ENCODE assay signal across 17 mouse cellular contexts in the genomic region with DNA sequence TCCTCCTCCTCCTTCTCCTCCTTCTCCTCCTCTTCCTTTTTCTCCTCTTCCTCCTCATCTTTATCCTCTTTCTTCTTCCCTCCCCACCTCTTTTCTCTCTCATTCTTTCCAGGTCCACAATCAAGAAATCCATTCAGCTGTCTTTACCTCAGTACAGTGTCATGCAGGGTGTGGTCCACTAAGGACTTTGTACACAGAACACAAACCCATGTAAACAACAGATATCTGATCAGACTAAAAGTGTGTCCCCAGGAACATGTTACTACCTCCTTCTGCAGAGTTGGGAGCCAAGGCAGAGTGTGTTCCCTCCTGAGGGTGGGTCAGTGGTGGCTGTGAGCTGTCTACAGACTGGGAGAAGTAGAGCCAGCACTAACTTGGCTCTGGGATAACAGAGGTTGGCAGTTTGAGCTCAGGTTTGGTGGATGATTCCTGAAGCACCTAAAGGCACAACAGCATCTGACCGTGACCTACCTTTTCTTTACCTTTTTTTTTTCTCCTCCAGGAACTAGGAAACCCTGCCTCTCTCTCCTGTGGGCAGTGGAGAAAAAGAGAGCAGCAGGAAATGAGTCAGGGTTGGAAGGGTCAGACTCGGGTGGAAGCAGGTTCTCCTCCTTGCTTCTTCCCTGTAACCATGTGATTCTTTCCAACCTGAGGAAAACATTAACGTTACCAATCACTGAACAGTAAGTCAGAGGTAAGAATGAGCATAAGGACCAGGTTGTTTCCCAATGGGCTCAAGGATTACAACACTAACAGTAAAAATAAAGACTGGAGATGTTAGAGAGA. TPM values are rescaled to one million over a fixed set of nuclear protein-coding genes. Genes with fewer than 3 reads are reported as not detected.
DNase-seq lines count a peak whose midpoint lies in the region; ATAC-seq and TF ChIP-seq lines count a peak whose summit lies in the region.
"Had no signal": no experiment of that assay in that cellular context is flagged by ENCODE, and none has a peak within 500 bp of the region (broad histone marks: within the 10 kb centered on the region; RNA-seq: fewer than 3 reads in every experiment).

No protein-coding gene starts in this region.

- no peak overlapping the region for H3K27ac ChIP-seq in liver, embryonic 14.5 days
- no peak overlapping the region for H3K27ac ChIP-seq in liver, embryonic 12.5 days
- peak overlapping the region; percentile 50; the same call in 1 of the 2 replicates for H3K27ac ChIP-seq in intestine, postnatal 0 days (ENCODE audit: low read depth, low read length)
- H3K27ac ChIP-seq in stomach, postnatal 0 days (replicated peaks), result peak overlapping the region; percentile 59
- H3K27ac ChIP-seq in kidney, adult 2 months (ENCODE audit: insufficient read depth, low read depth, low read length), result no peak overlapping the region
- H3K27ac ChIP-seq: embryonic facial prominence, embryonic 10.5 days; forebrain, embryonic 13.5 days; heart, embryonic 13.5 days had no signal

- no peak overlapping the region for H3K4me3 ChIP-seq in liver, embryonic 14.5 days (ENCODE audit: insufficient read depth in 1 of 2, low read depth in 2 of 2, low read length in 2 of 2)
- H3K4me3 ChIP-seq in liver, embryonic 12.5 days, result no peak overlapping the region
- H3K4me3 ChIP-seq in intestine, postnatal 0 days (ENCODE audit: low read depth, low read length), result no peak overlapping the region
- no peak overlapping the region for H3K4me3 ChIP-seq in stomach, postnatal 0 days (ENCODE audit: low read depth, low read length)
- H3K4me3 ChIP-seq in kidney, adult 2 months (ENCODE audit: insufficient read depth, low read depth, low read length), result no peak overlapping the region
- H3K4me3 ChIP-seq: embryonic facial prominence, embryonic 10.5 days; forebrain, embryonic 13.5 days; heart, embryonic 13.5 days had no signal

- no peak for TF ChIP-seq CTCF in liver, embryonic 14.5 days (IDR thresholded peaks at IDR 0.05; ENCODE audit: low read depth)
- no peak for TF ChIP-seq CTCF in intestine, postnatal 0 days (IDR thresholded peaks at IDR 0.05; ENCODE audit: low read depth)
- TF ChIP-seq CTCF in stomach, postnatal 0 days (IDR thresholded peaks at IDR 0.05; ENCODE audit: low read depth), result no peak
- no peak for TF ChIP-seq CTCF in kidney, adult 2 months (conservative IDR thresholded peaks at IDR 0.05; ENCODE audit: insufficient read depth, insufficient read length, low read depth, low read length)

- no peaks in the 10 kb centered on the region for H3K36me3 ChIP-seq in liver, embryonic 14.5 days (replicated peaks; ENCODE audit: control insufficient read depth, insufficient read depth, low read depth)
- no peaks in the 10 kb centered on the region for H3K36me3 ChIP-seq in liver, embryonic 12.5 days
- no peaks in the 10 kb centered on the region for H3K36me3 ChIP-seq in intestine, postnatal 0 days (ENCODE audit: control insufficient read depth, insufficient read depth)
- no peaks in the 10 kb centered on the region for H3K36me3 ChIP-seq in stomach, postnatal 0 days (ENCODE audit: control insufficient read depth, insufficient read depth, low read length)
- H3K36me3 ChIP-seq in kidney, adult 2 months (ENCODE audit: control insufficient read depth, insufficient read depth, low read length), result no peaks in the 10 kb centered on the region
- H3K36me3 ChIP-seq: embryonic facial prominence, embryonic 10.5 days; heart, embryonic 13.5 days had no signal

- DNase-seq in liver, embryonic 14.5 days (ENCODE audit: low read depth in 3 of 3, low spot score in 3 of 3), result no peak
- peak; percentile 38 for DNase-seq in 3T3-L1 (ENCODE audit: low read depth, low spot score)
- DNase-seq in stomach, postnatal 0 days (ENCODE audit: low spot score), result peak; percentile 44
- DNase-seq in cerebellum, postnatal 14 days, result no peak
- DNase-seq in kidney, adult 2 months, result no peak
- DNase-seq: adrenal gland, postnatal 14 days; cerebellum, adult 11-12 months; cerebellum, adult 9-10 months; forebrain, postnatal 0 days; gastrocnemius, postnatal 25 days; heart, adult 11 months; heart, postnatal 36 days had no signal

- 35% methylated on average over 3 of the region's 3 CpGs for WGBS in liver, embryonic 14.5 days (ENCODE audit: insufficient replicate concordance)
- 39% methylated on average over 3 of the region's 3 CpGs for WGBS in liver, embryonic 12.5 days (ENCODE audit: insufficient replicate concordance)
- WGBS in intestine, postnatal 0 days, result 31% methylated on average over 3 of the region's 3 CpGs
- 47% methylated on average over 3 of the region's 3 CpGs for WGBS in stomach, postnatal 0 days
- 42% methylated on average over 3 of the region's 3 CpGs for WGBS in kidney, adult 2 months

- no peak overlapping the region for H3K4me2 ChIP-seq in liver, embryonic 14.5 days (ENCODE audit: low read depth)
- no peak overlapping the region for H3K4me2 ChIP-seq in liver, embryonic 12.5 days
- peak overlapping the region; percentile 30 for H3K4me2 ChIP-seq in intestine, postnatal 0 days (replicated peaks; ENCODE audit: low read depth)
- no peak overlapping the region for H3K4me2 ChIP-seq in stomach, postnatal 0 days (replicated peaks; ENCODE audit: low read depth)
- H3K4me2 ChIP-seq: forebrain, embryonic 13.5 days; heart, embryonic 13.5 days had no signal

- no peak for TF ChIP-seq POLR2A in kidney, adult 2 months (IDR thresholded peaks at IDR 0.05; ENCODE audit: low read depth, low read length)

- H3K9me3 ChIP-seq in liver, embryonic 14.5 days (ENCODE audit: control insufficient read depth, low read length), result no peaks in the 10 kb centered on the region
- H3K9me3 ChIP-seq in liver, embryonic 12.5 days (replicated peaks), result no peaks in the 10 kb centered on the region
- no peaks in the 10 kb centered on the region for H3K9me3 ChIP-seq in intestine, postnatal 0 days (ENCODE audit: control insufficient read depth)
- H3K9me3 ChIP-seq in stomach, postnatal 0 days (ENCODE audit: control insufficient read depth, low read length), result no peaks in the 10 kb centered on the region
- H3K9me3 ChIP-seq: embryonic facial prominence, embryonic 10.5 days; forebrain, embryonic 13.5 days; heart, embryonic 13.5 days had no signal

- no peak overlapping the region for H3K9ac ChIP-seq in liver, embryonic 14.5 days (replicated peaks)
- no peak overlapping the region for H3K9ac ChIP-seq in liver, embryonic 12.5 days
- no peak overlapping the region for H3K9ac ChIP-seq in intestine, postnatal 0 days (ENCODE audit: low read depth, low read length)
- no peak overlapping the region for H3K9ac ChIP-seq in stomach, postnatal 0 days (ENCODE audit: low read length)
- H3K9ac ChIP-seq: forebrain, embryonic 13.5 days; forebrain, postnatal 0 days; heart, embryonic 13.5 days had no signal

- no peaks in the 10 kb centered on the region for H3K4me1 ChIP-seq in liver, embryonic 14.5 days (replicated peaks; ENCODE audit: control insufficient read depth in 2 of 2, insufficient read depth in 2 of 2, low read length in 1 of 2)
- no peaks in the 10 kb centered on the region for H3K4me1 ChIP-seq in liver, embryonic 12.5 days
- H3K4me1 ChIP-seq in intestine, postnatal 0 days (replicated peaks; ENCODE audit: control insufficient read depth, insufficient read depth, low read length), result no peaks in the 10 kb centered on the region
- no peaks in the 10 kb centered on the region for H3K4me1 ChIP-seq in stomach, postnatal 0 days (replicated peaks; ENCODE audit: control insufficient read depth, insufficient read depth)
- no peaks in the 10 kb centered on the region for H3K4me1 ChIP-seq in kidney, adult 2 months (ENCODE audit: control insufficient read depth, insufficient read depth, low read length)
- H3K4me1 ChIP-seq: embryonic facial prominence, embryonic 10.5 days; forebrain, embryonic 13.5 days; heart, embryonic 13.5 days had no signal

- TF ChIP-seq EP300 in liver, embryonic 14.5 days (IDR thresholded peaks at IDR 0.05; ENCODE audit: low read depth), result no peak
- no peak for TF ChIP-seq EP300 in stomach, postnatal 0 days (optimal IDR thresholded peaks at IDR 0.05)

- 0 out of 2 replicates have a peak, but pooled peaks have one; percentile 11 for ATAC-seq in liver, embryonic 14.5 days (ENCODE audit: insufficient read depth)
- ATAC-seq in liver, embryonic 12.5 days, result no peak
- peak; percentile 89 for ATAC-seq in intestine, postnatal 0 days
- peak; percentile 94 for ATAC-seq in stomach, postnatal 0 days (ENCODE audit: low FRiP score, low TSS enrichment)
- ATAC-seq: forebrain, embryonic 13.5 days; forebrain, postnatal 0 days had no signal

- H3K27me3 ChIP-seq in liver, embryonic 14.5 days (ENCODE audit: control insufficient read depth, insufficient read depth, low read length), result no peaks in the 10 kb centered on the region
- no peaks in the 10 kb centered on the region for H3K27me3 ChIP-seq in liver, embryonic 12.5 days (replicated peaks)
- H3K27me3 ChIP-seq in intestine, postnatal 0 days (replicated peaks; ENCODE audit: control insufficient read depth, insufficient read depth, low read length), result no peaks in the 10 kb centered on the region
- H3K27me3 ChIP-seq in stomach, postnatal 0 days (ENCODE audit: control insufficient read depth, insufficient read depth, low read length), result no peaks in the 10 kb centered on the region
- H3K27me3 ChIP-seq in kidney, adult 2 months (replicated peaks; ENCODE audit: control insufficient read depth, insufficient read depth, low read length), result no peaks in the 10 kb centered on the region
- H3K27me3 ChIP-seq: forebrain, embryonic 13.5 days; heart, embryonic 13.5 days had no signal

RNA-seq across cellular contexts. Expression of a gene that starts 29.0 kb away (rescaled TPM):
- 9.3 and 14.4 TPM in 2 replicates for polyA plus RNA-seq in liver, embryonic 14.5 days (2012; rRNA removed)
- polyA plus RNA-seq in liver, embryonic 14.5 days (2014; fragmentation: Nextera tagmentation; extraction: Ambion mirVana), result 30.1 and 34.9 TPM in 2 replicates
- 43.9 and 46.3 TPM in 2 replicates for polyA plus RNA-seq in liver, embryonic 12.5 days (2016; fragmentation: Nextera tagmentation; extraction: Ambion mirVana)
- polyA plus RNA-seq in intestine, postnatal 0 days (2015; fragmentation: Nextera tagmentation; extraction: Ambion mirVana), result 37.3 and 40.0 TPM in 2 replicates
- 44.4 and 50.8 TPM in 2 replicates for polyA plus RNA-seq in stomach, postnatal 0 days (2015; fragmentation: Nextera tagmentation; extraction: Ambion mirVana)
- 1.5 and 2.6 TPM in 2 replicates for polyA plus RNA-seq in kidney, adult 2 months (2012; rRNA removed)

RNA-seq across cellular contexts. Expression of a gene that starts 31.4 kb away (rescaled TPM):
- 0.32 and 0.47 TPM in 2 replicates for polyA plus RNA-seq in liver, embryonic 14.5 days (2012; rRNA removed)
- 0.65 and 0.72 TPM in 2 replicates for polyA plus RNA-seq in liver, embryonic 14.5 days (2014; fragmentation: Nextera tagmentation; extraction: Ambion mirVana)
- polyA plus RNA-seq in liver, embryonic 12.5 days (2016; fragmentation: Nextera tagmentation; extraction: Ambion mirVana), result 0.65 and 1.1 TPM in 2 replicates
- polyA plus RNA-seq in intestine, postnatal 0 days (2015; fragmentation: Nextera tagmentation; extraction: Ambion mirVana), result 14.1 and 14.9 TPM in 2 replicates
- 15.8 and 16.4 TPM in 2 replicates for polyA plus RNA-seq in stomach, postnatal 0 days (2015; fragmentation: Nextera tagmentation; extraction: Ambion mirVana)
- 2.1 and 2.2 TPM in 2 replicates for polyA plus RNA-seq in kidney, adult 2 months (2012; rRNA removed)

Comparison
In these comparisons a context has a peak if more than half of its experiments do, and no peak if none do; other contexts are left out.
1. DNase-seq: peak in 3T3-L1 (single experiment) and stomach, postnatal 0 days (single experiment); none in liver, embryonic 14.5 days (0 of 3), cerebellum, postnatal 14 days (0 of 2) and kidney, adult 2 months (single experiment).
2. H3K27ac ChIP-seq: peak in intestine, postnatal 0 days (single experiment) and stomach, postnatal 0 days (single experiment); none in liver, embryonic 14.5 days (single experiment), liver, embryonic 12.5 days (single experiment) and kidney, adult 2 months (single experiment).